Mouse (Mus musculus) heart, postnatal 10 days (tissue): Measurements from ENCODE around the gene Lpin2. TPM values are rescaled to one million over a fixed set of nuclear protein-coding genes. Genes with fewer than 3 reads are reported as not detected.

Source experiments
- DNase-seq, 2 experiments: peaks; one replicate each; pipeline ENCODE4 v3.0.0; 2021
- intact Hi-C: fragments of 180-260 bp; cut with DNase I; formaldehyde crosslinking; loops from one replicate; pipeline ENCODE4 v1.15.1; 2025
- total RNA-seq, 2 experiments: library from RNA; stranded (reverse); gene quantifications; 2 replicates each; pipeline ENCODE4 v1.2.3; 2021

The Lpin2 gene
- total RNA-seq, 2 experiments from 2014 or later = 11.9 to 14.4 TPM

GRCm38 (mm10) chr17:71169639-71170038 lies 12.7 kb upstream of the Lpin2 start:
- intact Hi-C loops = no loop called here

GRCm38 (mm10) chr17:71171161-71171560 lies 11.2 kb upstream of the Lpin2 start:
- intact Hi-C loops = no loop called here
- no peak for DNase-seq

More at GRCm38 (mm10) chr17:71169639-71170038, 12.7 kb upstream of the Lpin2 start:
- DNase-seq = no peak

GRCm38 (mm10) chr17:71177336-71177735 lies 5.0 kb upstream of the Lpin2 start:
- intact Hi-C loops = no loop called here
- DNase-seq = no peak

- intact Hi-C loops = no loop called here
- DNase-seq = no peak
Measured at GRCm38 (mm10) chr17:71177949-71178348, 4.4 kb upstream of the Lpin2 start.

GRCm38 (mm10) chr17:71178530-71179181 lies 3.7 kb upstream of the Lpin2 start:
- peak; percentile 23 to 31 for DNase-seq
- intact Hi-C loops = no loop called here

- no peak for DNase-seq
Measured at GRCm38 (mm10) chr17:71179551-71180309, 2.6 kb upstream of the Lpin2 start.

GRCm38 (mm10) chr17:71180601-71181000 lies 1.8 kb upstream of the Lpin2 start:
- DNase-seq = no peak
- intact Hi-C loops = loop anchor here (5.0 kb wide), 2 partner anchors 48 to 178 kb away; partner anchors contain the start of genes Myl12a and Myom1

More at GRCm38 (mm10) chr17:71179551-71180309, 2.6 kb upstream of the Lpin2 start:
- intact Hi-C loops = loop anchor here (5.0 kb wide), 2 partner anchors 47 to 177 kb away; partner anchors contain the start of genes Myl12a and Myom1

- peak; percentile 92 for DNase-seq
- intact Hi-C loops = loop anchor here (5.0 kb wide), 2 partner anchors 51 to 181 kb away; partner anchors contain the start of genes Myl12a and Myom1
Measured at GRCm38 (mm10) chr17:71182871-71183656, 704 bp downstream of the Lpin2 start.

GRCm38 (mm10) chr17:71183657-71184261 lies 1.4 kb downstream of the Lpin2 start:
- DNase-seq = no peak
- intact Hi-C loops = loop anchor here (5.0 kb wide), 2 partner anchors 51 to 181 kb away; partner anchors contain the start of genes Myl12a and Myom1

GRCm38 (mm10) chr17:71184356-71185111 lies 2.2 kb downstream of the Lpin2 start:
- intact Hi-C loops = loop anchor here (5.0 kb wide), 2 partner anchors 52 to 182 kb away; partner anchors contain the start of genes Myl12a and Myom1
- peak in 1 of 2 experiments; percentile 37 for DNase-seq

- intact Hi-C loops = no loop called here
- no peak for DNase-seq
Measured at GRCm38 (mm10) chr17:71185368-71185767, 3.0 kb downstream of the Lpin2 start.

GRCm38 (mm10) chr17:71190589-71190988 lies 8.2 kb downstream of the Lpin2 start:
- intact Hi-C loops = loop anchor here (5.0 to 10.0 kb wide), 3 partner anchors 213 to 436 kb away; no protein-coding TSS in a partner anchor
- no peak for DNase-seq

GRCm38 (mm10) chr17:71191063-71191462 lies 8.7 kb downstream of the Lpin2 start:
- DNase-seq = no peak
- intact Hi-C loops = loop anchor here (5.0 to 10.0 kb wide), 3 partner anchors 214 to 436 kb away; no protein-coding TSS in a partner anchor

GRCm38 (mm10) chr17:71191651-71192419 lies 9.5 kb downstream of the Lpin2 start:
- intact Hi-C loops = loop anchor here (5.0 to 10.0 kb wide), 3 partner anchors 215 to 437 kb away; no protein-coding TSS in a partner anchor

GRCm38 (mm10) chr17:71193019-71193418 lies 10.7 kb downstream of the Lpin2 start:
- intact Hi-C loops = loop anchor here (5.0 to 10.0 kb wide), 3 partner anchors 216 to 438 kb away; no protein-coding TSS in a partner anchor
- no peak for DNase-seq

More at GRCm38 (mm10) chr17:71191651-71192419, 9.5 kb downstream of the Lpin2 start:
- DNase-seq = no peak

GRCm38 (mm10) chr17:71193485-71193884 lies 11.1 kb downstream of the Lpin2 start:
- no peak for DNase-seq
- intact Hi-C loops = loop anchor here (5.0 to 10.0 kb wide), 3 partner anchors 216 to 439 kb away; no protein-coding TSS in a partner anchor

- no peak for DNase-seq
- intact Hi-C loops = loop anchor here (5.0 to 10.0 kb wide), 6 partner anchors 108 to 440 kb away; partner anchors contain the start of genes Myl12a and Myom1
Measured at GRCm38 (mm10) chr17:71194906-71195632, 12.7 kb downstream of the Lpin2 start.
